Mouse (Mus musculus) neural tube, embryonic 14.5 days (tissue): ENCODE data around the gene Tgfbr3. TPM values are rescaled to one million over a fixed set of nuclear protein-coding genes. Genes with fewer than 3 reads are reported as not detected.

Experiments
- ATAC-seq: fragments of 200-750 bp; cut with Nextera tagmentation; 2 replicates; pipeline ENCODE4 v1.8.0; 2017; ENCODE audit warnings: low read depth, mild to moderate bottlenecking, moderate TSS enrichment, moderate library complexity
- H3K27ac ChIP-seq: fragments of 300-500 bp; sonication (generic); 2 replicates; pipeline ENCODE4 v1.5.1; 2014; ENCODE audit warnings: low read depth, mild to moderate bottlenecking, control low read depth, low read length, moderate library complexity, mixed read lengths
- H3K27me3 ChIP-seq: fragments of 300-500 bp; sonication (generic); 2 replicates; pipeline ENCODE4 v1.6.1; 2014; ENCODE audit warnings: low read length; ENCODE audit not compliant: control insufficient read depth, insufficient read depth
- H3K36me3 ChIP-seq: fragments of 300-500 bp; sonication (generic); 2 replicates; pipeline ENCODE4 v1.6.1; 2014; ENCODE audit warnings: low read length, mixed read lengths; ENCODE audit not compliant: control insufficient read depth, insufficient read depth
- H3K4me1 ChIP-seq: fragments of 300-500 bp; sonication (generic); 2 replicates; pipeline ENCODE4 v1.6.1; 2014; ENCODE audit warnings: low read length; ENCODE audit not compliant: control insufficient read depth, insufficient read depth
- H3K4me2 ChIP-seq: fragments of 300-500 bp; sonication (generic); 2 replicates; pipeline ENCODE4 v1.6.1; 2014; ENCODE audit warnings: mild to moderate bottlenecking, low read depth, low read length, control low read depth
- H3K4me3 ChIP-seq: fragments of 300-500 bp; sonication (generic); 2 replicates; pipeline ENCODE4 v1.5.1; 2014; ENCODE audit warnings: low read depth, low read length, control low read depth, mixed read lengths
- H3K9ac ChIP-seq: fragments of 300-500 bp; sonication (generic); replicated peaks from 2 replicates; pipeline ENCODE4 v1.6.1; 2014; ENCODE audit warnings: low read depth, mild to moderate bottlenecking, control low read depth, low read length, mixed read lengths
- H3K9me3 ChIP-seq: fragments of 300-500 bp; sonication (generic); 2 replicates; pipeline ENCODE4 v1.6.1; 2016; ENCODE audit warnings: low read length; ENCODE audit not compliant: control insufficient read depth
- WGBS: fragments of 180-500 bp; shearing (Covaris S2); extraction: QIAGEN DNeasy Blood & Tissue Kit; methylation state at CpG from one replicate; pipeline ENCODE4 v1.1.7; 2014; 5-methylcytosine and 5-hydroxymethylcytosine counted together
- polyA plus RNA-seq: library from polyadenylated mRNA; unstranded; fragments of >200 nt; fragmentation: Nextera tagmentation; extraction: Ambion mirVana; gene quantifications from 2 replicates; pipeline ENCODE4 v1.2.1, GENCODE M21; 2014

The Tgfbr3 gene
- polyA plus RNA-seq, 1 experiment from 2014 or later, result 2.6 TPM

- 30% methylated on average over 9 of the region's 9 CpGs for WGBS
- H3K4me3 ChIP-seq, result no peak overlapping the region
- no peak overlapping the region for H3K4me2 ChIP-seq
- H3K27me3 ChIP-seq, result no peaks in the 10 kb centered on the region
- ATAC-seq, result no peak
- no peaks in the 10 kb centered on the region for H3K9me3 ChIP-seq
- H3K9ac ChIP-seq, result no peak overlapping the region
- no peak overlapping the region for H3K27ac ChIP-seq
- no peaks in the 10 kb centered on the region; the same call in 1 of the 2 replicates for H3K4me1 ChIP-seq
- H3K36me3 ChIP-seq, result no peaks in the 10 kb centered on the region
These were observed 7.3 kb upstream of the Tgfbr3 start for GRCm38 (mm10) chr5:107296512-107297322.

DNA sequence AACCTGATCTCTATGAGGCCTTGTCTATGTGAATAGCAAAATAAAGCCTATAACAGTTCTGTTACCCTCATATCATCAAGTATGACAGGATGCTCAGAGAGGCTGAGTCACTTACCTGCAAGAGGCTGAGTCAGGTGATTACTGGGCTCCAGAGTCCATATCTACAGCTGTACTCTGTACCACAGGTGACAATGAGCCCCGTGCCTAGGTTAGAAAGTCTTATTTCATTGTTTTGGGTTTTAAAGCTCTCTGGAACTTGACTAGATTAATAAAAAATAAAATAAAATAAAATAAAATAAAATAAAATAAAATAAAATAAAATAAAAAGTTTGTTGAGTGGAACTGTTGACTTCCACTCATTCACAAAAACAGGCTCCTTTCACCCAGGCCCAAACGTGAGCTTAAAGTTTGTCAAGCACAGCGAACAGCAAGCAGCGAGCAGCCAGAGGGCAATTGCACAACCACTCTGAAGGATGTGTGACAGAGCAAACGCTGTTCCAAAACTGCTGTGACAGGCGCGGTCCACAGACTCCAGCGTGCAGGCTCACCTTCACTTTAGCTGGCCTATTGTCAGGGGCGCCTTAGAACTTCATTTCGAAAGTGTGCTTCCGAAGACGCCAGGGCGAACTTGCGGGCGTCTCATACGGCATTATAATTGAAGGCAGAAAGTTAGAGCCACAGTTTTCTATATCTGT is 6.5 kb upstream of the Tgfbr3 start:
- ATAC-seq, result no peak
- H3K27me3 ChIP-seq, result no peaks in the 10 kb centered on the region
- 70% methylated on average over 16 of the region's 16 CpGs for WGBS
- H3K27ac ChIP-seq, result no peak overlapping the region
- H3K9ac ChIP-seq, result no peak overlapping the region
- no peak overlapping the region for H3K4me3 ChIP-seq
- no peaks in the 10 kb centered on the region for H3K36me3 ChIP-seq
- no peaks in the 10 kb centered on the region for H3K9me3 ChIP-seq
- no peaks in the 10 kb centered on the region; the same call in 1 of the 2 replicates for H3K4me1 ChIP-seq
- no peak overlapping the region for H3K4me2 ChIP-seq

GRCm38 (mm10) chr5:107295061-107295816 is 5.8 kb upstream of the Tgfbr3 start:
- ATAC-seq, result no peak
- no peaks in the 10 kb centered on the region for H3K36me3 ChIP-seq
- 66% methylated on average over 8 of the region's 8 CpGs for WGBS
- no peak overlapping the region for H3K4me3 ChIP-seq
- H3K9me3 ChIP-seq, result no peaks in the 10 kb centered on the region
- no peak overlapping the region for H3K4me2 ChIP-seq
- no peaks in the 10 kb centered on the region; the same call in 1 of the 2 replicates for H3K4me1 ChIP-seq
- no peak overlapping the region for H3K27ac ChIP-seq
- H3K9ac ChIP-seq, result no peak overlapping the region
- no peaks in the 10 kb centered on the region for H3K27me3 ChIP-seq

GRCm38 (mm10) chr5:107294041-107294440 is 4.6 kb upstream of the Tgfbr3 start:
- Histone ChIP-seq H3K4me1 (no peaks in the 10 kb centered on the region; the same call in 1 of the 2 replicates), H3K4me2 (no peak overlapping the region), H3K4me3 (no peak overlapping the region), H3K36me3 (no peaks in the 10 kb centered on the region), H3K9ac (no peak overlapping the region), H3K27ac (no peak overlapping the region), H3K9me3 (no peaks in the 10 kb centered on the region), H3K27me3 (0 out of 2 replicates have a peak, but pooled peaks cover under 1% of the 10 kb centered on the region)
- no peak for ATAC-seq
- 82% methylated on average over 4 of the region's 4 CpGs for WGBS

GRCm38 (mm10) chr5:107289986-107290385 is 557 bp upstream of the Tgfbr3 start:
- no peaks in the 10 kb centered on the region for H3K9me3 ChIP-seq
- H3K27me3 ChIP-seq, result peaks cover 7% of the 10 kb centered on the region; the same call in 1 of the 2 replicates
- WGBS, result 24% methylated on average over 8 of the region's 8 CpGs
- H3K4me1 ChIP-seq, result peaks cover 6% of the 10 kb centered on the region; the same call in 1 of the 2 replicates
- H3K9ac ChIP-seq, result 0 out of 2 replicates have a peak overlapping the region, but pooled peaks have one; percentile 73
- H3K4me3 ChIP-seq, result peak overlapping the region; percentile 76; the same call in 1 of the 2 replicates
- H3K4me2 ChIP-seq, result peak overlapping the region; percentile 96
- no peak overlapping the region for H3K27ac ChIP-seq
- no peak for ATAC-seq
- H3K36me3 ChIP-seq, result no peaks in the 10 kb centered on the region

DNA sequence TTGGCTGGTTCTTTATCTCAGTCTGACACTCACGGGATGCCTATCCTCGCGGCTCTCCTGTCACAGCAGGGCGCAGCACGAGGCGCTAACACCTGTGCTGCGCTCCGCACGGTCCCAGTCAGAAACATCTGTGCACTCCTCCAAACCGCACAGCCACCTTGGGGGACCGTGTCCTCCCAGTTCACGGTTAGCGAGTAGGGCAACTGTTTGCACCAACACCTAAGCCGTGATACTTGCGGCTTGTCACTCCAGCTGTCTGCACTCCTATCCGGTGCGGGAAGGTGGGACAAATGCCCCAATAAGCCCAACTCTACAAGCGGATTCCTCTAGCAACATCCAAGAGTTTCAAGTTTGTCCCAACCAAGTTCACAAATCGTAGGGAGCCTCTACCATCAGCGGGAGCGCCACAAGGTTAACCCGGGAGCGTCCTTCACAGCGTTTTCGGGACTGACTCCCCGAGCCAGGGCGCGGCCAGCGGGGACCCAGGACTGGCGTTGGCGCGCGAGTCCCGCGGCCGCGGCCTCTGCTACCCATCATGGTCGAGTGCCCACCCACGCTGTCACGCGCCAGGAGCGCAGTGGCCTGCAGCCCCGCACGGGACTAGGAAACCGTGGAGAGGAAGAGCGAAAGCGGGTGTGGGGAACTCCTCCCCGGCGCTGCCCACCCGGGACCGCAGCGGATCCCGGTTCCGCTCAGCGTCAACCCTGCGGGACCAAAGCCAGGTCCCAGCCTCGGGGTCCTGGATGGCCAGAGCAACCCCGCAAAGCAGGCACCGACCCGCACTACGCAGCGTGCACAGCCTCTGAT is 799 bp downstream of the Tgfbr3 start:
- WGBS, result under 1% methylated on average over 62 of the region's 62 CpGs

GRCm38 (mm10) chr5:107287908-107288267 is 1.5 kb downstream of the Tgfbr3 start:
- Histone ChIP-seq H3K4me2 (peak overlapping the region; percentile 96), H3K36me3 (no peaks in the 10 kb centered on the region), H3K27me3 (peaks cover 7% of the 10 kb centered on the region; the same call in 1 of the 2 replicates), H3K9me3 (no peaks in the 10 kb centered on the region), H3K4me1 (peaks cover 6% of the 10 kb centered on the region; the same call in 1 of the 2 replicates), H3K9ac (no peak overlapping the region), H3K27ac (no peak overlapping the region), H3K4me3 (peak overlapping the region; percentile 76)
- no peak for ATAC-seq
- 44% methylated on average over 5 of the region's 5 CpGs for WGBS

More for the DNA sequence above, 799 bp downstream of the Tgfbr3 start:
- H3K27ac ChIP-seq, result peak overlapping the region; percentile 4; the same call in 1 of the 2 replicates
- H3K9me3 ChIP-seq, result no peaks in the 10 kb centered on the region
- no peaks in the 10 kb centered on the region for H3K36me3 ChIP-seq
- H3K9ac ChIP-seq, result peak overlapping the region; percentile 73
- ATAC-seq, result 0 out of 2 replicates have a peak, but pooled peaks have one; percentile 2
- peaks cover 6% of the 10 kb centered on the region; the same call in 1 of the 2 replicates for H3K4me1 ChIP-seq
- H3K4me3 ChIP-seq, result peak overlapping the region; percentile 76
- H3K27me3 ChIP-seq, result peaks cover 7% of the 10 kb centered on the region; the same call in 1 of the 2 replicates
- H3K4me2 ChIP-seq, result peak overlapping the region; percentile 96
